Mouse (Mus musculus): ENCODE results near the gene Kmt2e.

- TF ChIP-seq CTCF (IDR thresholded peaks at IDR 0.05; ENCODE audit: control insufficient read depth, insufficient read depth, insufficient replicate concordance, low read depth, low read length) (no peak), POLR2A (IDR thresholded peaks at IDR 0.05; ENCODE audit: control insufficient read depth, low read depth, low read length) (no peak)
These were observed 63.7 kb downstream of the Kmt2e start for GRCm38 (mm10) chr5:23497920-23498319.
